In the genomic region with DNA sequence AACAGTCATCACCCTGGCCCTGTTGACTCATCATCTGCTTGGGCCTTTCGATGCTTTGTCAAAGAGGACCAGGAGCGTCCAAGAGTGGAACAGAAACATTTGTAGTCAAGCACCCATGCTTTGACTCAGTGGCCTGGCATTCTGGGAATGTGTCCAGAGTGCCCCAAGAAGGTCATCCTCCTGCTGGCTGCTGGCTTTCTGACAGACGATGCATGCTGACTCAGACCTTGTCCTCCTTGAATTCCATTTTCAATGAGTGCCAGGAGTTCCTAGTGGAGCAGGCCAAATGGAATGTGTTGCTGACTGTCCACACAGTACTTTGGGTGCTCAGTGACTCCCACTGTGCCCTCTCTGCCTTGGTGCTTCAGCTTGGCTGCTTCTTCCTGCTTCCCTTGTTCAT, we compare ENCODE assay signal across 12 mouse cellular contexts. TPM values are rescaled to one million over a fixed set of nuclear protein-coding genes. Genes with fewer than 3 reads are reported as not detected.
DNase-seq lines count a peak whose midpoint lies in the region; ATAC-seq and TF ChIP-seq lines count a peak whose summit lies in the region.
"Had no signal": no experiment of that assay in that cellular context is flagged by ENCODE, and none has a peak within 500 bp of the region (broad histone marks: within the 10 kb centered on the region; RNA-seq: fewer than 3 reads in every experiment).

No protein-coding gene starts in this region.

- no peak for ATAC-seq in kidney, embryonic 16.5 days (ENCODE audit: low FRiP score, low TSS enrichment)
- no peak for ATAC-seq in forebrain, embryonic 12.5 days (ENCODE audit: low FRiP score)
- no peak for ATAC-seq in midbrain, embryonic 11.5 days (ENCODE audit: low FRiP score)

- no peak overlapping the region for H3K4me3 ChIP-seq in kidney, embryonic 16.5 days (ENCODE audit: low read length)
- no peak overlapping the region for H3K4me3 ChIP-seq in heart, embryonic 10.5 days
- H3K4me3 ChIP-seq in forebrain, embryonic 12.5 days (replicated peaks) = no peak overlapping the region
- no peak overlapping the region for H3K4me3 ChIP-seq in midbrain, embryonic 11.5 days (ENCODE audit: low read depth, low read length)
- no peak overlapping the region for H3K4me3 ChIP-seq in layer of hippocampus, adult 2 months
- H3K4me3 ChIP-seq: embryonic facial prominence, embryonic 15.5 days had no signal

- H3K27me3 ChIP-seq in kidney, embryonic 16.5 days (ENCODE audit: insufficient read depth, low read length) = no peaks in the 10 kb centered on the region
- no peaks in the 10 kb centered on the region for H3K27me3 ChIP-seq in heart, embryonic 10.5 days (ENCODE audit: insufficient read depth, poor library complexity, severe bottlenecking)
- H3K27me3 ChIP-seq in forebrain, embryonic 12.5 days = no peaks in the 10 kb centered on the region
- no peaks in the 10 kb centered on the region for H3K27me3 ChIP-seq in midbrain, embryonic 11.5 days (ENCODE audit: control insufficient read depth, insufficient read depth, low read length)
- H3K27me3 ChIP-seq: embryonic facial prominence, embryonic 15.5 days had no signal

- H3K9ac ChIP-seq in kidney, embryonic 16.5 days (replicated peaks; ENCODE audit: low read length) = no peak overlapping the region
- no peak overlapping the region for H3K9ac ChIP-seq in forebrain, embryonic 12.5 days
- no peak overlapping the region for H3K9ac ChIP-seq in midbrain, embryonic 11.5 days (ENCODE audit: low read length)
- H3K9ac ChIP-seq: embryonic facial prominence, embryonic 15.5 days had no signal

- no peaks in the 10 kb centered on the region for H3K9me3 ChIP-seq in kidney, embryonic 16.5 days (ENCODE audit: low read length)
- H3K9me3 ChIP-seq in heart, embryonic 10.5 days = no peaks in the 10 kb centered on the region
- H3K9me3 ChIP-seq in forebrain, embryonic 12.5 days = no peaks in the 10 kb centered on the region
- H3K9me3 ChIP-seq in midbrain, embryonic 11.5 days (ENCODE audit: control insufficient read depth, low read length) = no peaks in the 10 kb centered on the region
- H3K9me3 ChIP-seq: embryonic facial prominence, embryonic 15.5 days had no signal

- H3K4me2 ChIP-seq in kidney, embryonic 16.5 days (replicated peaks; ENCODE audit: low read depth, low read length) = no peak overlapping the region
- H3K4me2 ChIP-seq in forebrain, embryonic 12.5 days = no peak overlapping the region
- H3K4me2 ChIP-seq in midbrain, embryonic 11.5 days = no peak overlapping the region
- H3K4me2 ChIP-seq: embryonic facial prominence, embryonic 15.5 days had no signal

- no peak for TF ChIP-seq CTCF in layer of hippocampus, adult 2 months (conservative IDR thresholded peaks at IDR 0.05)

- H3K27ac ChIP-seq in kidney, embryonic 16.5 days (ENCODE audit: low read length) = no peak overlapping the region
- peak overlapping the region; percentile 16; the same call in 1 of the 2 replicates for H3K27ac ChIP-seq in heart, embryonic 10.5 days
- H3K27ac ChIP-seq in forebrain, embryonic 12.5 days = no peak overlapping the region
- H3K27ac ChIP-seq in midbrain, embryonic 11.5 days (ENCODE audit: low read depth, low read length) = no peak overlapping the region
- H3K27ac ChIP-seq in layer of hippocampus, adult 2 months = no peak overlapping the region
- H3K27ac ChIP-seq: embryonic facial prominence, embryonic 15.5 days had no signal

- peaks cover 20% of the 10 kb centered on the region for H3K4me1 ChIP-seq in kidney, embryonic 16.5 days (ENCODE audit: insufficient read depth, low read length)
- H3K4me1 ChIP-seq in heart, embryonic 10.5 days = peaks cover 29% of the 10 kb centered on the region
- peaks cover 23% of the 10 kb centered on the region for H3K4me1 ChIP-seq in forebrain, embryonic 12.5 days
- peaks cover 13% of the 10 kb centered on the region for H3K4me1 ChIP-seq in midbrain, embryonic 11.5 days (ENCODE audit: control insufficient read depth, insufficient read depth, low read length)

- WGBS in kidney, embryonic 16.5 days = 69% methylated on average over 3 of the region's 3 CpGs
- WGBS in heart, embryonic 10.5 days = 49% methylated on average over 3 of the region's 3 CpGs
- WGBS in forebrain, embryonic 12.5 days = 81% methylated on average over 3 of the region's 3 CpGs
- WGBS in midbrain, embryonic 11.5 days = 79% methylated on average over 3 of the region's 3 CpGs

- peaks cover 23% of the 10 kb centered on the region for H3K36me3 ChIP-seq in kidney, embryonic 16.5 days (ENCODE audit: insufficient read depth, low read length)
- peaks cover 59% of the 10 kb centered on the region for H3K36me3 ChIP-seq in heart, embryonic 10.5 days
- peaks cover 52% of the 10 kb centered on the region for H3K36me3 ChIP-seq in forebrain, embryonic 12.5 days (replicated peaks)
- peaks cover 3% of the 10 kb centered on the region for H3K36me3 ChIP-seq in midbrain, embryonic 11.5 days (ENCODE audit: control insufficient read depth, insufficient read depth, low read length)

- DNase-seq in kidney, adult 11 months = peak; percentile 79
- peak; percentile 82 for DNase-seq in adrenal gland, postnatal 10 days
- DNase-seq in heart, embryonic 10.5 days (ENCODE audit: low spot score) = no peak
- peak; percentile 66 to 69 for DNase-seq in lung, adult 18-20 months
- no peak for DNase-seq in midbrain, embryonic 11.5 days (ENCODE audit: low spot score, missing footprints)
- no peak for DNase-seq in layer of hippocampus, adult 2 months (ENCODE audit: low spot score in 2 of 2)

RNA-seq across cellular contexts. Expression of gene Sh3bp5l, which starts 4.2 kb away (rescaled TPM):
- 41.2 and 41.8 TPM in 2 replicates for polyA plus RNA-seq in kidney, embryonic 16.5 days (2015; fragmentation: Nextera tagmentation; extraction: Ambion mirVana)
- total RNA-seq in adrenal gland, postnatal 10 days (2021) = 10 to 100 TPM; 36.6 to 46.1 TPM
- 30.0 and 30.8 TPM in 2 replicates for polyA plus RNA-seq in heart, embryonic 10.5 days (2016; fragmentation: Nextera tagmentation; extraction: Ambion mirVana)
- 45.2 and 51.0 TPM in 2 replicates for polyA plus RNA-seq in forebrain, embryonic 12.5 days (2016; fragmentation: Nextera tagmentation; extraction: Ambion mirVana)
- 26.8 and 34.2 TPM in 2 replicates for polyA plus RNA-seq in midbrain, embryonic 11.5 days (2014; fragmentation: Nextera tagmentation; extraction: Ambion mirVana)
- 10 to 100 TPM; 52.9 to 56.2 TPM for total RNA-seq in layer of hippocampus, adult 2 months (2021)

RNA-seq across cellular contexts. Expression of gene Zfp672, which starts 4.6 kb away (rescaled TPM):
- polyA plus RNA-seq in kidney, embryonic 16.5 days (2015; fragmentation: Nextera tagmentation; extraction: Ambion mirVana) = 40.9 and 43.8 TPM in 2 replicates
- 10 to 100 TPM; 50.9 to 60.2 TPM for total RNA-seq in adrenal gland, postnatal 10 days (2021)
- polyA plus RNA-seq in heart, embryonic 10.5 days (2016; fragmentation: Nextera tagmentation; extraction: Ambion mirVana) = 30.4 and 31.6 TPM in 2 replicates
- 37.7 and 40.4 TPM in 2 replicates for polyA plus RNA-seq in forebrain, embryonic 12.5 days (2016; fragmentation: Nextera tagmentation; extraction: Ambion mirVana)
- 22.8 and 22.9 TPM in 2 replicates for polyA plus RNA-seq in midbrain, embryonic 11.5 days (2014; fragmentation: Nextera tagmentation; extraction: Ambion mirVana)
- 10 to 100 TPM; 49.1 to 51.0 TPM for total RNA-seq in layer of hippocampus, adult 2 months (2021)

RNA-seq across cellular contexts. Expression of gene Zfp692, which starts 27.9 kb away (rescaled TPM):
- 30.1 and 33.3 TPM in 2 replicates for polyA plus RNA-seq in kidney, embryonic 16.5 days (2015; fragmentation: Nextera tagmentation; extraction: Ambion mirVana)
- 10 to 100 TPM in 1 of 2 experiments, 1 to 10 TPM in 1; 6.9 to 13.1 TPM for total RNA-seq in adrenal gland, postnatal 10 days (2021)
- polyA plus RNA-seq in heart, embryonic 10.5 days (2016; fragmentation: Nextera tagmentation; extraction: Ambion mirVana) = 18.5 and 19.2 TPM in 2 replicates
- 29.3 and 30.1 TPM in 2 replicates for polyA plus RNA-seq in forebrain, embryonic 12.5 days (2016; fragmentation: Nextera tagmentation; extraction: Ambion mirVana)
- polyA plus RNA-seq in midbrain, embryonic 11.5 days (2014; fragmentation: Nextera tagmentation; extraction: Ambion mirVana) = 13.2 and 13.4 TPM in 2 replicates
- 10 to 100 TPM; 29.2 to 30.9 TPM for total RNA-seq in layer of hippocampus, adult 2 months (2021)

RNA-seq across cellular contexts. Expression of gene Lypd8, which starts 44.1 kb away (rescaled TPM):
- 0.21 and 0.27 TPM in 2 replicates for polyA plus RNA-seq in kidney, embryonic 16.5 days (2015; fragmentation: Nextera tagmentation; extraction: Ambion mirVana)
- not detected for total RNA-seq in adrenal gland, postnatal 10 days (2021)
- polyA plus RNA-seq in heart, embryonic 10.5 days (2016; fragmentation: Nextera tagmentation; extraction: Ambion mirVana) = not detected in 2 replicates
- not detected in 2 replicates for polyA plus RNA-seq in forebrain, embryonic 12.5 days (2016; fragmentation: Nextera tagmentation; extraction: Ambion mirVana)
- not detected in 2 replicates for polyA plus RNA-seq in midbrain, embryonic 11.5 days (2014; fragmentation: Nextera tagmentation; extraction: Ambion mirVana)
- total RNA-seq in layer of hippocampus, adult 2 months (2021) = not detected
- total RNA-seq: left cerebral cortex, adult 8-10 months; megakaryocyte, adult 5-6 weeks had no signal
- polyA plus RNA-seq: hindbrain, embryonic 11.5 days had no signal

Comparison
In these comparisons a context has a peak if more than half of its experiments do, and no peak if none do; other contexts are left out.
1. DNase-seq: peak in kidney, adult 11 months (single experiment), adrenal gland, postnatal 10 days (single experiment) and lung, adult 18-20 months (2 of 2); none in heart, embryonic 10.5 days (single experiment), midbrain, embryonic 11.5 days (single experiment) and layer of hippocampus, adult 2 months (0 of 2).